Mouse (Mus musculus) heart, adult 2 months (tissue): Measurements from ENCODE around the gene Egflam.

Experiments used
- EP300 ChIP-seq: fragments of 200-500 bp; IDR thresholded peaks from 2 replicates; pipeline ENCODE4 v1.6.1; 2011; ENCODE audit warnings: low read depth, low read length, control low read depth; ENCODE audit not compliant: insufficient read depth
- POLR2A ChIP-seq: fragments of 200-500 bp; IDR thresholded peaks from 2 replicates; pipeline ENCODE4 v1.6.1; 2011; ENCODE audit warnings: mild to moderate bottlenecking, low read depth, low read length, control low read depth; ENCODE audit not compliant: insufficient read depth

DNA sequence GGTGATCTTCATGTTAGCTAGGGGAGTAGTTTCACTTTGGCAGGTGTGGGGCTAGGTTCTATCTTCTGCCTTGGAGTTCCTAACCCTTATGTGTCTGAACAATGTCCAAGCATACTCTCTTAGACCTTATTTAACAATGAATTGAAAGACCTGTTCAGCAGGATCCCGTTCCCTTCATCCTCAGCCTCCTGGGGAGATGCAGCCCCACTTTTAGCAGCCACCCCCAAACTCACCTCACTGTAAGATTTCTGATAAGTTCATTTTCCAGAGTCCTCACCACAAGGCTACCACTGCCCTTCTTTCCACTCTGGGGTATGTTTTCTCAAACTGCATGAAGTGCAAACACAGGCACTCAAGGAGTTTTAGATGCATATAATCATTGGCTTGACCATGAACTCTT is 136.8 kb downstream of the Egflam start:
- TF ChIP-seq EP300 (no peak), POLR2A (no peak)
